Mouse (Mus musculus) erythroblast, embryonic 14.5 days (primary cell): ENCODE measurements around the gene Apol7e.
"Not testable (repeated sequence)": the region's sequence is repeated elsewhere in the genome, so short reads cannot be mapped to it uniquely, and the experiment has no call there.

ENCODE experiments used
- GATA1 ChIP-seq: IDR thresholded peaks from 2 replicates; pipeline ENCODE4 v1.6.1; 2012; ENCODE audit warnings: low read length, inconsistent platforms, mixed read lengths
- TAL1 ChIP-seq: IDR thresholded peaks from 3 replicates; pipeline ENCODE4 v1.6.1; 2012; ENCODE audit warnings: low read length, inconsistent platforms, mixed read lengths

DNA sequence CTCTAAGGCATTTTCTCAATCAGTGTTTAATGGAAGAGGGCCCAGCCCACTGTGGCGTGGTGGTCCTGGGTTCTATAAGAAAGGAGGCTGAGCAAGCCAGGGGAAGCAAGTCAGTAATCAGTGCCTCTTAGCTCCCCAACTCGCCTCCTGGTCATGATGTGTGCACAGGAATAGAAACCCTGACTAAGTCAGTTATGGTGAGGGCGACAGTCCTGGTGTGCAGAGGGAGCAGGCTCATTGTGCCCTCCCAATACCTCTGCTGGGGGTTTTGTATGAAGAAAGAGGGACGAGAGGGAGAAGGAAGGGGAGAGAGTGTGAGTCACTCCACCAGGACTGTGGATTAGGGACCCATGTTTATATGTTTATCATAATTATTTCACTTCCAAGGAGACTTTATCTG, 35.2 kb downstream of the Apol7e start:
- TF ChIP-seq GATA1, TAL1: not testable (repeated sequence)
